Mouse (Mus musculus) CH12.LX (cell line): Measurements from ENCODE around the gene Erbb2. TPM values are rescaled to one million over a fixed set of nuclear protein-coding genes. Genes with fewer than 3 reads are reported as not detected.
A peak's percentile ranks its signal among the peaks of the same experiment; 100 is the strongest.

Source experiments
- DNase-seq: peaks from one replicate; pipeline ENCODE4 v3.0.0-alpha.2; 2013; ENCODE audit errors: extremely low read depth
- H3K27ac ChIP-seq: 2 replicates; pipeline ENCODE4 v1.5.1; 2012; ENCODE audit warnings: low read depth, mild to moderate bottlenecking, control low read depth, moderate library complexity; ENCODE audit not compliant: insufficient read depth
- H3K27me3 ChIP-seq: replicated peaks from 2 replicates; pipeline ENCODE3; 2012; ENCODE audit warnings: inconsistent platforms
- H3K36me3 ChIP-seq, 2 experiments: replicated peaks in 1 of 2; 2 replicates each; pipeline versions ENCODE3 to v1.6.1; 2012; ENCODE audit warnings: inconsistent platforms in 1 of 2, low read length in 1 of 2, mild to moderate bottlenecking in 1 of 2, mixed read lengths in 1 of 2, moderate library complexity in 1 of 2; ENCODE audit not compliant: control insufficient read depth in 1 of 2, insufficient read depth in 1 of 2
- H3K4me1 ChIP-seq, 2 experiments: 2 replicates each; pipeline ENCODE4 v1.6.1; 2012; ENCODE audit warnings: inconsistent platforms in 1 of 2, moderate library complexity in 1 of 2; ENCODE audit not compliant: insufficient read depth in 2 of 2, control insufficient read depth in 1 of 2
- H3K4me2 ChIP-seq: 2 replicates; pipeline ENCODE4 v1.6.1; 2012; ENCODE audit warnings: low read depth, mild to moderate bottlenecking, control low read depth; ENCODE audit not compliant: poor library complexity, insufficient read depth, severe bottlenecking
- H3K4me3 ChIP-seq, 3 experiments: fragments of 150-350 bp in 1 of 3; sonication (generic) in 1 of 3; replicated peaks in 1 of 3; 2 replicates each; pipeline versions ENCODE3 to v1.5.1; 2011 to 2012; ENCODE audit warnings: low read depth in 2 of 3, low read length in 2 of 3, mild to moderate bottlenecking in 2 of 3, moderate library complexity in 2 of 3, control low read depth in 1 of 3, improper control_type of control experiment in 1 of 3, inconsistent platforms in 1 of 3, mixed read lengths in 1 of 3; ENCODE audit not compliant: poor library complexity in 1 of 3
- H3K79me2 ChIP-seq: replicated peaks from 2 replicates; pipeline ENCODE4 v1.6.1; 2012; ENCODE audit warnings: mild to moderate bottlenecking, moderate library complexity; ENCODE audit not compliant: control insufficient read depth, poor library complexity, insufficient read depth, severe bottlenecking; ENCODE audit errors: extremely low read depth
- H3K9ac ChIP-seq: 2 replicates; pipeline ENCODE4 v1.6.1; 2012; ENCODE audit warnings: low read depth, mild to moderate bottlenecking, control low read depth, moderate library complexity; ENCODE audit not compliant: insufficient read depth
- H3K9me3 ChIP-seq: replicated peaks from 2 replicates; pipeline ENCODE3; 2012; ENCODE audit warnings: low read length, inconsistent platforms, mixed read lengths
- BHLHE40 ChIP-seq: IDR thresholded peaks from 2 replicates; pipeline ENCODE4 v1.6.1; 2011; ENCODE audit warnings: mild to moderate bottlenecking, low read depth, low read length, improper control_type of control experiment
- CHD2 ChIP-seq: IDR thresholded peaks from 2 replicates; pipeline ENCODE4 v1.6.1; 2011; ENCODE audit warnings: low read length, improper control_type of control experiment
- E2F4 ChIP-seq: IDR thresholded peaks from 2 replicates; pipeline ENCODE4 v1.6.1; 2011; ENCODE audit warnings: low read depth, low read length, improper control_type of control experiment; ENCODE audit not compliant: insufficient replicate concordance
- EP300 ChIP-seq: IDR thresholded peaks from 2 replicates; pipeline ENCODE4 v1.6.1; 2011; ENCODE audit warnings: low read length, improper control_type of control experiment
- ETS1 ChIP-seq: conservative IDR thresholded peaks from 2 replicates; pipeline ENCODE4 v1.6.1; 2012; ENCODE audit warnings: low read depth, mild to moderate bottlenecking, inconsistent platforms, low read length, improper control_type of control experiment, moderate library complexity
- IRF4 ChIP-seq: IDR thresholded peaks from 2 replicates; pipeline ENCODE4 v1.6.1; 2014; ENCODE audit warnings: low read depth, mild to moderate bottlenecking, inconsistent platforms, low read length, improper control_type of control experiment
- JUN ChIP-seq: IDR thresholded peaks from 2 replicates; pipeline ENCODE4 v1.6.1; 2011; ENCODE audit warnings: low read depth, mild to moderate bottlenecking, low read length, improper control_type of control experiment, moderate library complexity; ENCODE audit not compliant: insufficient read depth
- JUND ChIP-seq: conservative IDR thresholded peaks from 2 replicates; pipeline ENCODE4 v1.6.1; 2011; ENCODE audit warnings: low read depth, low read length, improper control_type of control experiment
- MAX ChIP-seq: IDR thresholded peaks from 2 replicates; pipeline ENCODE4 v1.6.1; 2011; ENCODE audit warnings: low read length, improper control_type of control experiment
- MAZ ChIP-seq: IDR thresholded peaks from 2 replicates; pipeline ENCODE4 v1.6.1; 2012; ENCODE audit warnings: low read depth, mild to moderate bottlenecking, inconsistent platforms, low read length, improper control_type of control experiment, moderate library complexity
- MXI1 ChIP-seq: IDR thresholded peaks from 2 replicates; pipeline ENCODE4 v1.6.1; 2011; ENCODE audit warnings: mild to moderate bottlenecking, low read depth, low read length, improper control_type of control experiment
- MYC ChIP-seq: IDR thresholded peaks from 2 replicates; pipeline ENCODE4 v1.6.1; 2011; ENCODE audit warnings: low read depth, mild to moderate bottlenecking, improper control_type of control experiment, low read length
- POLR2A ChIP-seq: IDR thresholded peaks from 2 replicates; pipeline ENCODE4 v1.6.1; 2011; ENCODE audit warnings: low read depth, mild to moderate bottlenecking, improper control_type of control experiment, low read length
- RAD21 ChIP-seq: IDR thresholded peaks from 2 replicates; pipeline ENCODE4 v1.6.1; 2011; ENCODE audit warnings: low read depth, mild to moderate bottlenecking, low read length, improper control_type of control experiment, moderate library complexity
- RCOR1 ChIP-seq: conservative IDR thresholded peaks from 2 replicates; pipeline ENCODE4 v1.6.1; 2012; ENCODE audit warnings: low read depth, mild to moderate bottlenecking, inconsistent platforms, low read length, improper control_type of control experiment
- SIN3A ChIP-seq: IDR thresholded peaks from 2 replicates; pipeline ENCODE4 v1.6.1; 2012; ENCODE audit warnings: low read length, improper control_type of control experiment, inconsistent platforms
- TBP ChIP-seq: conservative IDR thresholded peaks from 2 replicates; pipeline ENCODE4 v1.6.1; 2011; ENCODE audit warnings: low read depth, low read length, improper control_type of control experiment
- TCF12 ChIP-seq: IDR thresholded peaks from 2 replicates; pipeline ENCODE4 v1.6.1; 2014; ENCODE audit warnings: low read depth, mild to moderate bottlenecking, inconsistent platforms, low read length, improper control_type of control experiment
- USF1 ChIP-seq: IDR thresholded peaks from 2 replicates; pipeline ENCODE4 v1.6.1; 2014; ENCODE audit warnings: low read depth, mild to moderate bottlenecking, inconsistent platforms, low read length, improper control_type of control experiment
- ZC3H11A ChIP-seq: IDR thresholded peaks from 2 replicates; pipeline ENCODE4 v1.6.1; 2012; ENCODE audit warnings: low read depth, mild to moderate bottlenecking, inconsistent platforms, low read length, improper control_type of control experiment
- ZNF384 ChIP-seq: IDR thresholded peaks from 2 replicates; pipeline ENCODE4 v1.6.1; 2012; ENCODE audit warnings: low read depth, low read length, improper control_type of control experiment, inconsistent platforms
- dilution Hi-C: fragments of 300-500 bp; cut with MboI; formaldehyde crosslinking; loops from 2 replicates; pipeline ENCODE4 v1.14.3; 2020; ENCODE audit warnings: low sequenced_read_pairs; ENCODE audit not compliant: extremely low pct_unique_long_range_greater_than_20kb, extremely low pct_ligation_motif_present
- in situ Hi-C: fragments of 300-500 bp; cut with MboI; formaldehyde crosslinking; loops from 3 replicates; pipeline ENCODE4 v1.14.3; 2019; ENCODE audit warnings: low sequenced_read_pairs, low pct_ligation_motif_present, low pct_unique_long_range_greater_than_20kb, mixed read lengths
- polyA plus RNA-seq: library from polyadenylated mRNA; unstranded; fragments of >175 nt; gene quantifications from 2 replicates; pipeline ENCODE4 v1.2.1, GENCODE M21; 2012; ENCODE audit warnings: low read depth; ENCODE audit not compliant: insufficient read length
- total RNA-seq, 2 experiments: library from RNA; depleted of rRNA; stranded (reverse); fragments of 300-350 nt in 1 of 2; fragments of >200 nt in 1 of 2; gene quantifications; 2 replicates each; pipeline ENCODE4 v1.2.3; 2012 to 2014

The Erbb2 gene
- total and polyA plus RNA-seq, 3 experiments: 0.06 to 0.17 TPM; not detected in 1

GRCm38 (mm10) chr11:98479940-98480497 is 67.7 kb downstream of the Erbb2 start (continued):
- TF ChIP-seq MAZ: 0 out of 2 replicates have a peak, but pooled peaks have one; percentile 30
- no peak; the same call in 1 of the 2 replicates for TF ChIP-seq SIN3A
- TF ChIP-seq CHD2: no peak
- TF ChIP-seq E2F4: no peak
- no peak for TF ChIP-seq USF1
- TF ChIP-seq TBP: no peak
- TF ChIP-seq POLR2A: no peak
- TF ChIP-seq IRF4: peak; percentile 44; the same call in 1 of the 2 replicates
- TF ChIP-seq ETS1: 0 out of 2 replicates have a peak, but pooled peaks have one; percentile 13

DNA sequence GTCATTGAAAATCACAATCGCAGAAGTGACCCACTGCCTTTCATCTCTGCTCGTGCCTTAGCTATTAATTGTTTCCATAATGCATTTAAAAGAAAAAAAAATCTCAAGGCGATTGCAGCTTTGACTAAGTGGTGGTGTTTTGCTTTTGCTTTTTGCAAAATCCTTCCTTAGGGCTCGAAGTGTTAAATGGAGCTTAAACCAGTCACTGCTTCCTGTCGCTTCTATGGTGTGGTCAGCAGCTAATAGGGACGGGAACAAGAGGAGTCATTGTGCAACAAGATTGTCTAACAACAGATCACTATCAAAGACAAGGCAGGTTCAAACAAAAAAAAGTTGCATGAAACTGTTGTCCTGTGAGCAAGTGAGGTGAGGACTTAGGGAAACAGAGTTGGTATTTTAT is 69.0 kb downstream of the Erbb2 start:
- H3K9ac ChIP-seq: no peak overlapping the region
- peaks cover 26 to 79% of the 10 kb centered on the region in 2 experiments for H3K4me1 ChIP-seq
- no peak for TF ChIP-seq MAX
- no peak for TF ChIP-seq BHLHE40
- TF ChIP-seq ZC3H11A: no peak
- TF ChIP-seq, all 38 proteins: peak for 0
- Histone ChIP-seq H3K27me3 (no peaks in the 10 kb centered on the region), H3K9me3 (no peaks in the 10 kb centered on the region), H3K4me3 (no peak overlapping the region), H3K36me3 (peaks cover 32 to 50% of the 10 kb centered on the region in 2 experiments), H3K4me2 (0 out of 2 replicates have a peak overlapping the region, but pooled peaks have one; percentile 12), H3K27ac (no peak overlapping the region), H3K79me2 (peaks cover 3% of the 10 kb centered on the region; the same call in 1 of the 2 replicates)
- dilution Hi-C loops (no loop called here), in situ Hi-C loops (no loop called here)
- no peak for DNase-seq

- TF ChIP-seq TCF12 (0 out of 2 replicates have a peak, but pooled peaks have one; percentile 24), JUND (peak; percentile 27; the same call in 1 of the 2 replicates), BHLHE40 (peak; percentile 88), RCOR1 (no peak), EP300 (0 out of 2 replicates have a peak, but pooled peaks have one; percentile 13), RAD21 (no peak), ZC3H11A (no peak), ETS1 (0 out of 2 replicates have a peak, but pooled peaks have one; percentile 12), POLR2A (no peak), MXI1 (no peak), ZNF384 (no peak), USF1 (no peak), JUN (peak; percentile 27; the same call in 1 of the 2 replicates), MYC (no peak)
- Histone ChIP-seq H3K27me3 (no peaks in the 10 kb centered on the region), H3K79me2 (no peaks in the 10 kb centered on the region), H3K4me3 (no peak overlapping the region), H3K9me3 (no peaks in the 10 kb centered on the region), H3K36me3 (peaks cover 35 to 58% of the 10 kb centered on the region in 2 experiments), H3K4me2 (no peak overlapping the region), H3K27ac (0 out of 2 replicates have a peak overlapping the region, but pooled peaks have one; percentile 30), H3K9ac (no peak overlapping the region), H3K4me1 (peaks cover 26 to 82% of the 10 kb centered on the region in 2 experiments)
- in situ Hi-C loops: no loop called here
- DNase-seq: no peak
- dilution Hi-C loops: no loop called here
These were observed 69.8 kb downstream of the Erbb2 start for GRCm38 (mm10) chr11:98482067-98482466.
